Mouse (Mus musculus): ENCODE data around the gene 9930104L06Rik. TPM values are rescaled to one million over a fixed set of nuclear protein-coding genes. Genes with fewer than 3 reads are reported as not detected.

The 9930104L06Rik gene
- 6.5 TPM for polyA plus RNA-seq (2012; fragmentation: generic; extraction: Trizol)
- long read RNA-seq, experiment 1, partial matches to known transcripts = 0 of 2 reads
- long read RNA-seq, experiment 1, other reads (novel, unspliced or antisense) = 1 of 2 reads
- long read RNA-seq, experiment 2, full-length matches to known transcripts = 19 of 52 reads
- long read RNA-seq, experiment 2, partial matches to known transcripts = 1 of 52 reads
- long read RNA-seq, experiment 2, other reads (novel, unspliced or antisense) = 32 of 52 reads

GRCm38 (mm10) chr4:124936613-124937471 is at the start of gene 9930104L06Rik:
9930104L06Rik (plus strand) TSS chr4:124937048.
- peaks cover 24% of the 10 kb centered on the region for H3K36me3 ChIP-seq (ENCODE audit: control insufficient read depth, insufficient read depth)
- no peaks in the 10 kb centered on the region for H3K27me3 ChIP-seq (ENCODE audit: control insufficient read depth, insufficient read depth, insufficient read length)
- TF ChIP-seq MYOG (IDR thresholded peaks at IDR 0.05; ENCODE audit: control insufficient read depth, extremely low read depth, insufficient read length) = no peak
- TF ChIP-seq MAX (IDR thresholded peaks at IDR 0.05) = peak; percentile 18
- H3K79me2 ChIP-seq (ENCODE audit: control insufficient read depth, insufficient read depth) = peaks cover 43% of the 10 kb centered on the region
- H3K4me3 ChIP-seq (ENCODE audit: insufficient read depth, poor library complexity, severe bottlenecking) = peak within 1 kb of the TSS; percentile 96
- H3ac ChIP-seq (ENCODE audit: control insufficient read depth, insufficient read length, low read depth) = peak within 1 kb of the TSS; percentile 99
- H3K79me3 ChIP-seq (ENCODE audit: low read depth) = peaks cover 28% of the 10 kb centered on the region

GRCm38 (mm10) chr4:124888702-124889101 is 48.1 kb upstream of the 9930104L06Rik start:
- Histone ChIP-seq H3K36me3 (ENCODE audit: control insufficient read depth, insufficient read depth) (no peaks in the 10 kb centered on the region), H3K79me3 (ENCODE audit: low read depth) (no peaks in the 10 kb centered on the region), H3K4me3 (ENCODE audit: insufficient read depth, poor library complexity, severe bottlenecking) (no peak overlapping the region), H3K79me2 (ENCODE audit: control insufficient read depth, insufficient read depth) (no peaks in the 10 kb centered on the region), H3ac (ENCODE audit: control insufficient read depth, insufficient read length, low read depth) (no peak overlapping the region), H3K27me3 (ENCODE audit: control insufficient read depth, insufficient read depth, insufficient read length) (peaks cover 53% of the 10 kb centered on the region)
- no peak for TF ChIP-seq CTCF (IDR thresholded peaks at IDR 0.05; ENCODE audit: control insufficient read depth, insufficient read depth, insufficient read length)
- no peak for TF ChIP-seq USF1 (IDR thresholded peaks at IDR 0.05; ENCODE audit: low read depth)
- TF ChIP-seq CEBPB (IDR thresholded peaks at IDR 0.05; ENCODE audit: low read depth) = no peak
- TF ChIP-seq FOSL1 (IDR thresholded peaks at IDR 0.05; ENCODE audit: insufficient read depth, low read length, poor library complexity, severe bottlenecking) = no peak
- no peak for TF ChIP-seq MYOG (IDR thresholded peaks at IDR 0.05; ENCODE audit: control insufficient read depth, extremely low read depth, insufficient read length)
- TF ChIP-seq MAX (IDR thresholded peaks at IDR 0.05) = no peak
- no peak for TF ChIP-seq MYOD1 (IDR thresholded peaks at IDR 0.05; ENCODE audit: control insufficient read depth, insufficient read length, low read depth)

- Histone ChIP-seq H3K27me3 (ENCODE audit: control insufficient read depth, insufficient read depth, insufficient read length) (peaks cover 62% of the 10 kb centered on the region), H3K4me3 (ENCODE audit: insufficient read depth, poor library complexity, severe bottlenecking) (no peak overlapping the region), H3K79me3 (ENCODE audit: low read depth) (no peaks in the 10 kb centered on the region), H3ac (ENCODE audit: control insufficient read depth, insufficient read length, low read depth) (no peak overlapping the region), H3K36me3 (ENCODE audit: control insufficient read depth, insufficient read depth) (no peaks in the 10 kb centered on the region), H3K79me2 (ENCODE audit: control insufficient read depth, insufficient read depth) (no peaks in the 10 kb centered on the region)
- TF ChIP-seq CTCF (IDR thresholded peaks at IDR 0.05; ENCODE audit: control insufficient read depth, insufficient read depth, insufficient read length) = no peak
- no peak for TF ChIP-seq CEBPB (IDR thresholded peaks at IDR 0.05; ENCODE audit: low read depth)
- TF ChIP-seq USF1 (IDR thresholded peaks at IDR 0.05; ENCODE audit: low read depth) = no peak
- TF ChIP-seq MYOG (IDR thresholded peaks at IDR 0.05; ENCODE audit: control insufficient read depth, extremely low read depth, insufficient read length) = no peak
- no peak for TF ChIP-seq MAX (IDR thresholded peaks at IDR 0.05)
- TF ChIP-seq MYOD1 (IDR thresholded peaks at IDR 0.05; ENCODE audit: control insufficient read depth, insufficient read length, low read depth) = no peak
- no peak for TF ChIP-seq FOSL1 (IDR thresholded peaks at IDR 0.05; ENCODE audit: insufficient read depth, low read length, poor library complexity, severe bottlenecking)
These were observed 46.9 kb upstream of the 9930104L06Rik start for GRCm38 (mm10) chr4:124889935-124890334.

- H3ac ChIP-seq (ENCODE audit: control insufficient read depth, insufficient read length, low read depth) = no peak overlapping the region
- H3K79me3 ChIP-seq (ENCODE audit: low read depth) = no peaks in the 10 kb centered on the region
- H3K4me3 ChIP-seq (ENCODE audit: insufficient read depth, poor library complexity, severe bottlenecking) = no peak overlapping the region
- H3K79me2 ChIP-seq (ENCODE audit: control insufficient read depth, insufficient read depth) = no peaks in the 10 kb centered on the region
- H3K27me3 ChIP-seq (ENCODE audit: control insufficient read depth, insufficient read depth, insufficient read length) = peaks cover 66% of the 10 kb centered on the region
- H3K36me3 ChIP-seq (ENCODE audit: control insufficient read depth, insufficient read depth) = no peaks in the 10 kb centered on the region
- no peak for TF ChIP-seq CTCF (IDR thresholded peaks at IDR 0.05; ENCODE audit: control insufficient read depth, insufficient read depth, insufficient read length)
- TF ChIP-seq MAX (IDR thresholded peaks at IDR 0.05) = no peak
- no peak for TF ChIP-seq FOSL1 (IDR thresholded peaks at IDR 0.05; ENCODE audit: insufficient read depth, low read length, poor library complexity, severe bottlenecking)
- no peak for TF ChIP-seq CEBPB (IDR thresholded peaks at IDR 0.05; ENCODE audit: low read depth)
- TF ChIP-seq MYOD1 (IDR thresholded peaks at IDR 0.05; ENCODE audit: control insufficient read depth, insufficient read length, low read depth) = no peak
- TF ChIP-seq MYOG (IDR thresholded peaks at IDR 0.05; ENCODE audit: control insufficient read depth, extremely low read depth, insufficient read length) = no peak
- no peak for TF ChIP-seq USF1 (IDR thresholded peaks at IDR 0.05; ENCODE audit: low read depth)
These were observed 46.0 kb upstream of the 9930104L06Rik start for GRCm38 (mm10) chr4:124890831-124891230.

GRCm38 (mm10) chr4:124893769-124894168 is 43.1 kb upstream of the 9930104L06Rik start:
- Histone ChIP-seq H3K79me3 (ENCODE audit: low read depth) (no peaks in the 10 kb centered on the region), H3K27me3 (ENCODE audit: control insufficient read depth, insufficient read depth, insufficient read length) (peaks cover 75% of the 10 kb centered on the region)

More at GRCm38 (mm10) chr4:124893769-124894168, 43.1 kb upstream of the 9930104L06Rik start:
- no peaks in the 10 kb centered on the region for H3K79me2 ChIP-seq (ENCODE audit: control insufficient read depth, insufficient read depth)
- H3K36me3 ChIP-seq (ENCODE audit: control insufficient read depth, insufficient read depth) = no peaks in the 10 kb centered on the region
- no peak overlapping the region for H3K4me3 ChIP-seq (ENCODE audit: insufficient read depth, poor library complexity, severe bottlenecking)
- TF ChIP-seq CEBPB (IDR thresholded peaks at IDR 0.05; ENCODE audit: low read depth) (no peak), FOSL1 (IDR thresholded peaks at IDR 0.05; ENCODE audit: insufficient read depth, low read length, poor library complexity, severe bottlenecking) (no peak), CTCF (IDR thresholded peaks at IDR 0.05; ENCODE audit: control insufficient read depth, insufficient read depth, insufficient read length) (no peak), MAX (IDR thresholded peaks at IDR 0.05) (no peak), MYOD1 (IDR thresholded peaks at IDR 0.05; ENCODE audit: control insufficient read depth, insufficient read length, low read depth) (no peak), USF1 (IDR thresholded peaks at IDR 0.05; ENCODE audit: low read depth) (no peak), MYOG (IDR thresholded peaks at IDR 0.05; ENCODE audit: control insufficient read depth, extremely low read depth, insufficient read length) (no peak)
- no peak overlapping the region for H3ac ChIP-seq (ENCODE audit: control insufficient read depth, insufficient read length, low read depth)

Data from C2C12 (cell line).